ENCODE assay signal across 25 mouse cellular contexts in the genomic region with DNA sequence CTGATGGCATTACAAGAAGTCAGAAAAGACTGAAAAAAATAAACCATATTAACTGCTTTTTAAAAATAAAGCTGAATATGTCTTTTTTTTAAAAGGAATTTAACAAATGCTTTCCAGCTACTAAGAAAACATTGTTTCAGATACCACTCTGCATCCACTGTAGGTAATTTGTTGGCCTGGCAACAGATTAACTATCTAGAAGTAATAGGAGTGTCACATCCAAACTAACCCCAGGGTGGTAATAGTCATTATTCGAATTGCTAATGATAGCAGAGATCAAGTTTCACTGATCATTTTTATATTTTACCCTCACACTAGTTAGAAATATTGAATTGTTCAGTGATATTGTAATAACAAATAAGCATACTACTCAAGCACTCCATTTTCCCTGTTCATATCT.
"Had no signal": no experiment of that assay in that cellular context is flagged by ENCODE, and none has a peak within 500 bp of the region (broad histone marks: within the 10 kb centered on the region; RNA-seq: fewer than 3 reads in every experiment).

No protein-coding gene starts in this region.

- H3K36me3 ChIP-seq: embryonic facial prominence, embryonic 10.5 days; embryonic facial prominence, embryonic 12.5 days; embryonic facial prominence, embryonic 13.5 days; embryonic facial prominence, embryonic 15.5 days; forebrain, embryonic 10.5 days; forebrain, embryonic 12.5 days; forebrain, embryonic 15.5 days had no signal

- H3K4me2 ChIP-seq: embryonic facial prominence, embryonic 12.5 days; embryonic facial prominence, embryonic 13.5 days; embryonic facial prominence, embryonic 15.5 days; forebrain, embryonic 12.5 days; forebrain, embryonic 13.5 days; forebrain, embryonic 15.5 days had no signal

- H3K9me3 ChIP-seq: embryonic facial prominence, embryonic 10.5 days; embryonic facial prominence, embryonic 12.5 days; embryonic facial prominence, embryonic 13.5 days; embryonic facial prominence, embryonic 15.5 days; forebrain, embryonic 10.5 days; forebrain, embryonic 12.5 days; forebrain, embryonic 13.5 days; forebrain, embryonic 15.5 days had no signal

- H3K27me3 ChIP-seq: embryonic facial prominence, embryonic 12.5 days; embryonic facial prominence, embryonic 13.5 days; embryonic facial prominence, embryonic 15.5 days; forebrain, embryonic 12.5 days; forebrain, embryonic 13.5 days; forebrain, embryonic 15.5 days had no signal

- H3K27ac ChIP-seq: embryonic facial prominence, embryonic 10.5 days; embryonic facial prominence, embryonic 12.5 days; embryonic facial prominence, embryonic 13.5 days; embryonic facial prominence, embryonic 15.5 days; forebrain, embryonic 10.5 days; forebrain, embryonic 12.5 days; forebrain, embryonic 13.5 days; forebrain, embryonic 15.5 days; gastrocnemius, adult 2 months had no signal

- H3K9ac ChIP-seq: embryonic facial prominence, embryonic 12.5 days; embryonic facial prominence, embryonic 13.5 days; embryonic facial prominence, embryonic 15.5 days; forebrain, embryonic 12.5 days; forebrain, embryonic 13.5 days; forebrain, embryonic 15.5 days; forebrain, postnatal 0 days had no signal

- H3K4me1 ChIP-seq: embryonic facial prominence, embryonic 10.5 days; embryonic facial prominence, embryonic 12.5 days; embryonic facial prominence, embryonic 13.5 days; embryonic facial prominence, embryonic 15.5 days; forebrain, embryonic 10.5 days; forebrain, embryonic 12.5 days had no signal

- ATAC-seq: forebrain, embryonic 13.5 days; forebrain, embryonic 14.5 days; forebrain, embryonic 15.5 days; forebrain, embryonic 16.5 days; forebrain, postnatal 0 days had no signal

- H3K4me3 ChIP-seq: embryonic facial prominence, embryonic 10.5 days; embryonic facial prominence, embryonic 12.5 days; embryonic facial prominence, embryonic 13.5 days; embryonic facial prominence, embryonic 15.5 days; erythroblast, embryonic 14.5 days; forebrain, embryonic 10.5 days; forebrain, embryonic 12.5 days; forebrain, embryonic 13.5 days; forebrain, embryonic 15.5 days; gastrocnemius, adult 2 months had no signal

- DNase-seq: cerebellum, adult 2 months; cerebellum, adult 8-10 months; cerebellum, adult 9-10 months; cerebellum, adult 9-11 months; cerebellum, postnatal 25 days; cerebellum, postnatal 36 days; embryo, embryonic 11 days; forebrain, postnatal 0 days; gastrocnemius, adult 2 months; gastrocnemius, postnatal 10 days; gastrocnemius, postnatal 14 days; gastrocnemius, postnatal 25 days; gastrocnemius, postnatal 36 days; heart, adult 11 months had no signal
